Mouse (Mus musculus) liver, embryonic 14.5 days (tissue): ENCODE results near the gene Rabep1. TPM values are rescaled to one million over a fixed set of nuclear protein-coding genes. Genes with fewer than 3 reads are reported as not detected.

Experiments used
- ATAC-seq: fragments of 200-750 bp; cut with Nextera tagmentation; 2 replicates; pipeline ENCODE4 v1.8.0; 2017; ENCODE audit warnings: moderate number of reproducible peaks, mild to moderate bottlenecking, moderate library complexity; ENCODE audit not compliant: insufficient read depth
- DNase-seq, 3 experiments: peaks; one replicate each; pipeline ENCODE4 v3.0.0-alpha.2; 2012 to 2013; ENCODE audit warnings: low read depth in 3 of 3, low spot score in 3 of 3
- H3K27ac ChIP-seq: fragments of 300-500 bp; sonication (generic); 2 replicates; pipeline ENCODE4 v1.5.1; 2014; ENCODE audit warnings: moderate library complexity, mild to moderate bottlenecking, control low read depth, inconsistent platforms
- H3K27me3 ChIP-seq: fragments of 300-500 bp; sonication (generic); 2 replicates; pipeline ENCODE4 v1.6.1; 2014; ENCODE audit warnings: mild to moderate bottlenecking, low read length, moderate library complexity; ENCODE audit not compliant: control insufficient read depth, insufficient read depth
- H3K36me3 ChIP-seq: fragments of 300-500 bp; sonication (generic); replicated peaks from 2 replicates; pipeline ENCODE4 v1.6.1; 2014; ENCODE audit warnings: low read depth; ENCODE audit not compliant: control insufficient read depth, insufficient read depth
- H3K4me1 ChIP-seq, 2 experiments: fragments of 200-500 bp in 1 of 2; fragments of 300-500 bp in 1 of 2; sonication (generic) in 1 of 2; replicated peaks; 2 replicates each; pipeline ENCODE4 v1.6.1; 2012 to 2014; ENCODE audit warnings: antibody characterized with exemption in 1 of 2, inconsistent platforms in 1 of 2, low read length in 1 of 2; ENCODE audit not compliant: control insufficient read depth in 2 of 2, insufficient read depth in 2 of 2
- H3K4me2 ChIP-seq: fragments of 300-500 bp; sonication (generic); 2 replicates; pipeline ENCODE4 v1.6.1; 2014; ENCODE audit warnings: low read depth, mild to moderate bottlenecking, control low read depth, moderate library complexity
- H3K4me3 ChIP-seq, 2 experiments: fragments of 200-500 bp in 1 of 2; fragments of 300-500 bp in 1 of 2; sonication (generic) in 1 of 2; 2 replicates each; pipeline ENCODE4 v1.5.1; 2012 to 2014; ENCODE audit warnings: low read depth in 2 of 2, low read length in 2 of 2, mild to moderate bottlenecking in 2 of 2, control low read depth in 1 of 2, inconsistent platforms in 1 of 2, moderate library complexity in 1 of 2; ENCODE audit not compliant: insufficient read depth in 1 of 2
- H3K9ac ChIP-seq: fragments of 300-500 bp; sonication (generic); replicated peaks from 2 replicates; pipeline ENCODE4 v1.6.1; 2014; ENCODE audit warnings: mild to moderate bottlenecking, control low read depth, moderate library complexity
- H3K9me3 ChIP-seq: fragments of 300-500 bp; sonication (generic); 2 replicates; pipeline ENCODE4 v1.6.1; 2016; ENCODE audit warnings: low read length, mixed read lengths; ENCODE audit not compliant: control insufficient read depth
- CTCF ChIP-seq: IDR thresholded peaks from 2 replicates; pipeline ENCODE4 v1.5.1; 2016; ENCODE audit warnings: antibody characterized with exemption, low read depth, control low read depth
- EP300 ChIP-seq: IDR thresholded peaks from 2 replicates; pipeline ENCODE4 v1.6.1; 2016; ENCODE audit warnings: antibody characterized with exemption, low read depth
- WGBS: fragments of 180-500 bp; shearing (Covaris S2); extraction: QIAGEN DNeasy Blood & Tissue Kit; methylation state at CpG from one replicate; pipeline ENCODE4 v1.1.7; 2014; ENCODE audit not compliant: insufficient replicate concordance; 5-methylcytosine and 5-hydroxymethylcytosine counted together
- polyA plus RNA-seq, 2 experiments: library from polyadenylated mRNA; depleted of rRNA in 1 of 2; stranded (reverse) in 1 of 2; unstranded in 1 of 2; fragments of >200 nt; fragmentation: Nextera tagmentation in 1 of 2; extraction: Ambion mirVana in 1 of 2; gene quantifications; 2 replicates each; pipeline versions ENCODE4 v1.2.1 to v1.2.3; 2012 to 2014

Rabep1 gene
- polyA plus RNA-seq, 2 experiments: 3.7 to 9.1 TPM

DNA sequence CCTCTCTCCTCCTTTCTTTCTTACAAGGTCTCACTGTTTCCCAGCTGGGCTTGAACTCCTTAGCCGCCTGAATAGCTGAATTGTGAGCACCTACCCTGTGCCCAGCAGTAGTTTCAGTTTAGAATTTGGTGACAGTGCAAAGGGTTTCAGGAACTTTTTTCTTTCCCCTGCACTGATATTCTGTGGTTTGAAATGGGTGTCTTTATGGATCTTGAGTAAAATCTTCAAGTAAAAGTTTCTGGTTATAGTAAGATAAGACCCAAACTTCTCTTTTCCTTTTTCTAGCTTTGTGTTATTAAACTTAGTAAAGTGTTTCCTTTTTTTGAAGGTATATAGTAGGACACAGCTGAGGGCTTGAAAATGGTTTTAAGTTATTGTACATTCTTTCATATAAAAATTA is 26.5 kb downstream of the Rabep1 start:
- TF ChIP-seq CTCF: no peak
- no peak for TF ChIP-seq EP300
- ATAC-seq: no peak

GRCm38 (mm10) chr11:70871766-70872330 is 27.3 kb downstream of the Rabep1 start:
- Histone ChIP-seq H3K4me2 (no peak overlapping the region), H3K9me3 (no peaks in the 10 kb centered on the region), H3K4me3 (no peak overlapping the region), H3K27ac (no peak overlapping the region), H3K36me3 (no peaks in the 10 kb centered on the region), H3K4me1 (peaks cover 0 to 10% of the 10 kb centered on the region in 2 experiments; a peak in 3 of 4 replicates), H3K27me3 (no peaks in the 10 kb centered on the region), H3K9ac (no peak overlapping the region)
- 75% methylated on average over 3 of the region's 3 CpGs for WGBS
- TF ChIP-seq CTCF: no peak
- TF ChIP-seq EP300: no peak
- ATAC-seq: no peak
- DNase-seq: no peak

More for the DNA sequence above, 26.5 kb downstream of the Rabep1 start:
- Histone ChIP-seq H3K27me3 (no peaks in the 10 kb centered on the region), H3K36me3 (no peaks in the 10 kb centered on the region), H3K9ac (no peak overlapping the region), H3K9me3 (no peaks in the 10 kb centered on the region), H3K27ac (no peak overlapping the region), H3K4me1 (peaks cover 0 to 10% of the 10 kb centered on the region in 2 experiments; a peak in 3 of 4 replicates), H3K4me3 (no peak overlapping the region), H3K4me2 (no peak overlapping the region)
- 20% methylated on average over 1 of the region's 1 CpGs for WGBS
- DNase-seq: no peak

DNA sequence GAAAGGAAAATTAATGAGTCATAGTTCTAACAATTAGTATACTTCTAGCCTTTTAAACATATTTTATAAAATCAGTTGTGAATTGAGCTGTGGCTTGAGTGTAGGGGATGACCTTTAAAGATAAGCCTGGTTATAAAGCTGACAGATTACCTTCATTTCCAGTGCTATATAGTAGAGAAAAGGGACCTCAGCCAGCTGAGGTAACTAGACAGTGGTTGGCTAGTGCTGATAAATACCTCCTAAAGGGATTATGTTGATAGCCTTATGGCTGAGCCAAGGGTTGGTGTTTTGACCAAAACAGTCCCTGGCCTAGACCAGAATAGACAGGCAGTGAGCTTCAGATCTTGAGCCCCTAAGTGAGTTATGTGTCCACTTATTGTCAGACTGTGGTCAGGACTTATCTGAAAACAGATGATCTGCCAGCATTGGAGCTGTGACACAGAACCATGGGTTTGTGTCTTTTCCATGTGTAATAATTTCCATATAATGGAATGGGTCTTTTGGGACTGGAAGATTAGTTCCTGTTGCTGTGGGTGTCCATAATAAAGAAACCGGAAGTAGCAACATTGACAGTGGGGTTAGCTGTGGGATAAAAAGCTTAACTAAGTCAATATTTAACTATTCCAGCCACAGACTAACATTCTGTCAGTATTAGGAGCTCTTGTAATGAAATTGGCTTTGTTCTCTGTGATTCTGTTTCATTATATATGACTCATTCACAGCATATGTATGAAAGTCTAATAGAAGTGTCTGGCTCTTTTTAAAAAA is 29.5 kb downstream of the Rabep1 start:
- no peak overlapping the region for H3K4me2 ChIP-seq
- no peak overlapping the region for H3K9ac ChIP-seq
- ATAC-seq (no peak), DNase-seq (no peak)
- H3K9me3 ChIP-seq: no peaks in the 10 kb centered on the region
- H3K27ac ChIP-seq: no peak overlapping the region
- H3K4me3 ChIP-seq: no peak overlapping the region
- TF ChIP-seq EP300 (no peak), CTCF (no peak)
- H3K4me1 ChIP-seq: peaks cover 0 to 10% of the 10 kb centered on the region in 2 experiments; a peak in 2 of 4 replicates
- H3K27me3 ChIP-seq: no peaks in the 10 kb centered on the region
- H3K36me3 ChIP-seq: no peaks in the 10 kb centered on the region
- WGBS: 58% methylated on average over 1 of the region's 1 CpGs

GRCm38 (mm10) chr11:70877670-70878069 is 33.1 kb downstream of the Rabep1 start:
- TF ChIP-seq EP300 (no peak), CTCF (no peak)
- ATAC-seq (no peak), DNase-seq (no peak)
- Histone ChIP-seq H3K4me3 (no peak overlapping the region), H3K27me3 (no peaks in the 10 kb centered on the region), H3K36me3 (no peaks in the 10 kb centered on the region), H3K27ac (no peak overlapping the region), H3K4me1 (peaks cover 0 to 4% of the 10 kb centered on the region in 2 experiments; a peak in 2 of 4 replicates), H3K9me3 (no peaks in the 10 kb centered on the region), H3K4me2 (no peak overlapping the region), H3K9ac (no peak overlapping the region)
- 74% methylated on average over 7 of the region's 7 CpGs for WGBS

DNA sequence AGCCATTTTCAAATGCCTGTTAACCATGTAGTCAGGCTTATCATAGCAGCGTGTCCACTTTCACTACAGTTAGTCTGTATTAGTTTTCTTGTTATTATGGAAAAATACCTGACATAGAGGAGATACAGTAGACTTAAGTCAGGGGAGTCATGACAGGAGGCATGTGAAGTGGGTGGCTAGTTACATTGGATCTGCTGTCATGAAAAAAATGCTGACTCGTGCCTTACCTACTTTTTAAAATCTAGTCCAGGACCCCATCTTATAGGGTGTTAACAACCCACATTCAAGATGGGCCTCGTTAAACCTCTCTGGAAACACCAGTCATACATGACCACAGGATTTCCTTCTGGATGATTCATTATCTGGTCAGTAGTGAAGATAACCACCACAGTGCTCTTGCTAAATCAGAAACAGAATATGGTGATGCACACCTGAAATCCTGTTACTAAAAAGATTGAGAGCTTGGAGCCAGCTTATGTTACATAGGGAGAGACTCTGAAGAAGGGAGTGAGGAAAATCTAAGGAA is 38.4 kb downstream of the Rabep1 start:
- Histone ChIP-seq H3K4me1 (no peaks in the 10 kb centered on the region), H3K4me2 (no peak overlapping the region), H3K36me3 (peaks cover 2% of the 10 kb centered on the region; the same call in 1 of the 2 replicates), H3K4me3 (no peak overlapping the region), H3K27me3 (no peaks in the 10 kb centered on the region), H3K27ac (no peak overlapping the region), H3K9ac (no peak overlapping the region), H3K9me3 (no peaks in the 10 kb centered on the region)
- DNase-seq (no peak), ATAC-seq (no peak)
- TF ChIP-seq EP300: no peak
- no peak for TF ChIP-seq CTCF
- WGBS: 58% methylated on average over 3 of the region's 3 CpGs
